Mouse (Mus musculus) thymus, postnatal 0 days (tissue): ENCODE data around the gene Hnrnpr. TPM values are rescaled to one million over a fixed set of nuclear protein-coding genes. Genes with fewer than 3 reads are reported as not detected.

Source experiments
- DNase-seq: peaks from one replicate; pipeline ENCODE4 v3.0.0-alpha.2; 2015; ENCODE audit warnings: low spot score
- polyA plus RNA-seq: library from polyadenylated mRNA; unstranded; fragments of >200 nt; fragmentation: Nextera tagmentation; extraction: Ambion mirVana; gene quantifications from 2 replicates; pipeline ENCODE4 v1.2.1, GENCODE M21; 2015

Gene Hnrnpr
- polyA plus RNA-seq, 1 experiment from 2014 or later = 119 TPM

DNA sequence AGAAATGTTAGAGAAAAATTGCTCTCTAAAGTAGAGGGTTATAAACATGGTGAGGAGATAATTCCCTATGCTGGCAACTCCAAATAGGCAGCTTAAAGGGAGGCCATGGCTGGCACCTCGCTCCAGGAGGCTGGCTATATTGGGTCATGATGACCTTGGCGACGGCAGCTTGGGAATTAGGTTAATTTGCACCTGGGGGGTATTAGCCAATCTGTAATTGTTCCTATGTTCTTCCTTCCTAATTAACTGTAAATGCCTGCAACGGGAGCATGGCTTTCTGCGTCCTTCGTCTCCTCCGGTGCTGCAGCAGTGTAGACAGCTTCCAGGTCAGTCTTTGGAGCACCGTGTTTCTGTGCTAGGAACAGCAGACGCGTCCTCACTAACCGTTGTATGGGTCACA is 76.5 kb downstream of the Hnrnpr start:
- DNase-seq = no peak

DNA sequence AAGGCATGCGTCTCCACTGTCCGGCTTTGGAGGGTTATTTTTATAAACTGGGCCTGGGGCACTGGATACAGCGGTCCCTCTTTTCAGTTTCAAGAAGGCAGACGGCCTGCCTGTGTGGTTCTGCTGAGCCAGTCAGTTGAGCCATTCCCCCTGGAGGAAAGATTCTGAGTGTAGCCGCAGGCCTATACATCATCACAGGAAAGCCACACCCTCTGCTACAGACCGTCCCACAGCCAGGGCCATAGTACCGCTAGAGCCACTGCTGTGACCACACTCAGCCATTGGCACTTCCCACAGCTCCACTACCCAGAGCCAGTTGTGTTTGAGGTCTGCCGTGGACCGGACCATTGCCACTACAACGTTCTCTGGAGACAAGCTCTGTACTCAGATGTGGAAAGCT is 91.1 kb downstream of the Hnrnpr start:
- no peak for DNase-seq

DNA sequence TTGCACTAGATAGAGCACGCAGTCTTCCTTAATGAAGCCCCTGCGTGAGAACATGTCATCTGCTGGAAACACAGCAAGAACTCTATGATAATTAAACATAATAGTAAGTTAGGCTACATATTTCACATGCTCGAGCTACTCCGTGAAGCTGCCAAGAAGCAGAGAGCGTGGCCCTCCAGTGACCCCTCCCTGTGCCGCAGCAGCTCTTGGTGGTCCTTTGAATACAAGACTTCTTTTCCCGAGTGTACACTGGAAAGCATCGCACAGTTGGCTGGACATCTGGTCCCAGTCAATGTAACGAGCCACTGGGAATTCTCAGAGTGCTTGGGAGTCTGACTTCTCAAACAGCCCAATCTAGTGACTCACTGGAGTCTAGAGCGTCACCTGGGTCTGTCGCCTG is 97.1 kb downstream of the Hnrnpr start:
- DNase-seq = no peak

Other genes with a start within 250 kb of the Hnrnpr start
- 262 and 327 TPM in 2 replicates for gene Id3, start 167.4 kb upstream of the Hnrnpr start, polyA plus RNA-seq
- gene E2f2, start 138.5 kb upstream of the Hnrnpr start, polyA plus RNA-seq = 58.9 and 64.1 TPM in 2 replicates
- 1.3 and 2.1 TPM in 2 replicates for gene Asap3, start 104.6 kb upstream of the Hnrnpr start, polyA plus RNA-seq
- 1.2 TPM in 2 replicates for gene Tcea3, start 63.2 kb upstream of the Hnrnpr start, polyA plus RNA-seq
- gene Zfp46, start 26.3 kb upstream of the Hnrnpr start, polyA plus RNA-seq = 7.5 and 8.2 TPM in 2 replicates
- not detected in 2 replicates for gene Htr1d, start 112.6 kb downstream of the Hnrnpr start, polyA plus RNA-seq
- gene 6030445D17Rik, start 151.3 kb downstream of the Hnrnpr start, polyA plus RNA-seq = 0.16 and 0.21 TPM in 2 replicates
- 34.0 and 36.0 TPM in 2 replicates for gene Luzp1, start 158.8 kb downstream of the Hnrnpr start, polyA plus RNA-seq